Mouse (Mus musculus) regulatory T cell (primary cell): Measurements from ENCODE around the gene Nlrp4e.
"Not testable (repeated sequence)": the region's sequence is repeated elsewhere in the genome, so short reads cannot be mapped to it uniquely, and the experiment has no call there.

Source experiments
- in situ Hi-C: fragments of 300-600 bp; cut with MboI, MseI; formaldehyde crosslinking; loops from one replicate; pipeline ENCODE4 v1.15.1; 2025; ENCODE audit warnings: high pct_unique_total_duplicates

The Nlrp4e gene

DNA sequence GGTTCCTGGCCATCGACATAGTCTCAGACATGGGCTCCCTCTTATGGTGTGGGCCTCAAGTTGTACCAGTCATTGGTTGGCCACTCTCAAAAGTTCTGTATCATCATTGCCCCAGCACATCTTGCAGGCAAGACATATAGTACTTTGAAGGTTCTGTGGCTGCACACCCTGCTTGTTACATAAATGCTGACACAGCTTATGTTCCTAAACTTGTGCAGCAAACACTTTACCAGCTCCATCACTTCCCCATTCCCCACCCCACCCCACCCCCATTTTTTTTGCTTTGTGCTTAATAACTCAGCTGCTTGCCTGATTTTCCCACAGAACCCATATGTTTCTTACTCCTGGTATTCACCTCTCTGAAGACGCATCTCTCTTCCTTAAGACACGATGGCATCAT lies at the start of gene Nlrp4e:
TSS of gene Nlrp4e (plus strand) at position 301 of the 400 bp plus-strand sequence.
- in situ Hi-C loops, result not testable (repeated sequence)

DNA sequence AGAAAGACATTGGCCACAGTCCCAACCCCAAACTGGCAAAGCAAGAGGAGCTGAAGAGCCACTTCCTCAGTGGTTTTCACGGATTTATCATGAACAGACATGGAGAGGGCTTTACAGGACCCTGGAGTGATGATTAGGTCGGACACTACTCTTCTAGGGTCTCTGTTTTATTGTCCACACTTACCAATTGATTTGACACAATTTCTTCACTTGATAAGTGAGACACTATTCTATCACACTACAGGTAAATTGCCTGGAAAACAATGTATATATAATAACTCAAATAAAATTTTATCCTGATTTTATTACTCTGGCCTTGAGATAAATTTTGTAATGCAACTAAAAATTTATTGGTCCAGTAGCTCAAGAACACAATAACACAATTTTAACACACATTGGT lies 49.4 kb upstream of the Nlrp4e start, which contains the start of gene Vmn1r166:
TSS of gene Vmn1r166 (minus strand) at position 101 of the 400 bp plus-strand sequence.
- in situ Hi-C loops, result loop anchor here (10.0 kb wide), 1 partner anchor 1697 kb away; no protein-coding TSS in a partner anchor

DNA sequence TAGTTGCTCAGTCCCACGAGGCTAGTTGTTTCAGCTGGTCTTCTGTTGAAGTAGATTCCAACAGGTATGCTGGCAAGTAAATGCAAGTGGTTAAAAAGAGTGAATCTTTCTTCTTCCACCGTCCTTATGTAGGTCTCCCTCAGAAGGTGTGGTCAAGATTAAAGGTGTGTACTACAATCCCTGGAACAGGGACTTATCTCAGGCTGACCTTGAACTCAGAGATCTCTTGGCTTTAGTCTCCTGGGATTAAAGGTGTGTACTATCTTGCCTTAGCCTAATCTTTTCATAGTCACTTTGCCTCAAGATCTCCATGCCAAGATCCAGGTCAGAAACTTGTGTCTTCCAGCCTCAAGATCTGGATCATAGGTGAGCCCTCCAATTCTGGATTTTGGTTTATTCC lies 22.2 kb upstream of the Nlrp4e start, which contains the start of gene Gm6902:
TSS of gene Gm6902 (minus strand) at position 101 of the 400 bp plus-strand sequence.
- in situ Hi-C loops, result not testable (repeated sequence)

DNA sequence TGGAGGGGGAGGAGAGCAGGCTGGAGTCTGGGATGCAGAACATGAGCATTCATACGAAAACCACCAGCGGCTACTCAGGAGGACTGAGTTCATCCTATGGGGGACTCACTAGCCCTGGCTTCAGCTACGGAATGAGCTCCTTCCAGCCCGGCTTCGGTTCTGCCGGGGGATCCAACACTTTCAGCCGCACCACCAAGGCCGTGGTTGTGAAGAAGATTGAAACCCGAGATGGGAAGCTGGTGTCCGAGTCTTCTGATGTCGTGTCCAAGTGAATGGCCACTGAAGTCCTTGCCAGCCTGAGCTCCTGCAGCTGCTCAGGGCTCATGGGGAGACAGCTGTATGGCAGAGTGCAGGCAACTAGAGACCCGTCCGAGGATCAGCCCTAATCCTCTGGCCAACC lies 57.3 kb downstream of the Nlrp4e start:
- in situ Hi-C loops, result not testable (repeated sequence)

DNA sequence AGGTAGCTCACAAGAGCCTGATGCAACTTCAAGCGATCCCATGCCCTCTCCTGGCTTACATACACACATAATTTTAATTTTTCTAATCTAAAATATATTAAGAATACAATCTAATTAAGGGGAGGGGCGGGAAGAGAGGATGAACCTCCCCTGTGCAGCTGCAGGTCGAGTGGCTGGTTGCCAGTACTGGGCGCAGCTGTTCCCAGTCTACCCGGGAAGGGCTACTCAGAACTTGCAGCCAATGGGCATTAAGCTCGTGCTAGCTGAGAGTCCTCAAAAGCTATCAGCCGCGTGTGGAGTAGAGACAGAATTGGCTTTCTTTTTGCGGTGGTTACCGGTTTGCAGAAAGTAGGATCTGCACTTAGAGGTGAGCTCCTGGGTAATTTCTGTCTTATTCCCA lies 84.6 kb downstream of the Nlrp4e start, which contains the start of gene Nlrp5:
TSS of gene Nlrp5 (plus strand) at position 301 of the 400 bp plus-strand sequence.
- in situ Hi-C loops, result loop anchor here (5.0 kb wide), 1 partner anchor 257 kb away; no protein-coding TSS in a partner anchor
